Mouse (Mus musculus): ENCODE data around the gene Tnk1. TPM values are rescaled to one million over a fixed set of nuclear protein-coding genes. Genes with fewer than 3 reads are reported as not detected.

Tnk1 gene
- total RNA-seq, 2 experiments from 2014 or later = 5.9 to 8.1 TPM

DNA sequence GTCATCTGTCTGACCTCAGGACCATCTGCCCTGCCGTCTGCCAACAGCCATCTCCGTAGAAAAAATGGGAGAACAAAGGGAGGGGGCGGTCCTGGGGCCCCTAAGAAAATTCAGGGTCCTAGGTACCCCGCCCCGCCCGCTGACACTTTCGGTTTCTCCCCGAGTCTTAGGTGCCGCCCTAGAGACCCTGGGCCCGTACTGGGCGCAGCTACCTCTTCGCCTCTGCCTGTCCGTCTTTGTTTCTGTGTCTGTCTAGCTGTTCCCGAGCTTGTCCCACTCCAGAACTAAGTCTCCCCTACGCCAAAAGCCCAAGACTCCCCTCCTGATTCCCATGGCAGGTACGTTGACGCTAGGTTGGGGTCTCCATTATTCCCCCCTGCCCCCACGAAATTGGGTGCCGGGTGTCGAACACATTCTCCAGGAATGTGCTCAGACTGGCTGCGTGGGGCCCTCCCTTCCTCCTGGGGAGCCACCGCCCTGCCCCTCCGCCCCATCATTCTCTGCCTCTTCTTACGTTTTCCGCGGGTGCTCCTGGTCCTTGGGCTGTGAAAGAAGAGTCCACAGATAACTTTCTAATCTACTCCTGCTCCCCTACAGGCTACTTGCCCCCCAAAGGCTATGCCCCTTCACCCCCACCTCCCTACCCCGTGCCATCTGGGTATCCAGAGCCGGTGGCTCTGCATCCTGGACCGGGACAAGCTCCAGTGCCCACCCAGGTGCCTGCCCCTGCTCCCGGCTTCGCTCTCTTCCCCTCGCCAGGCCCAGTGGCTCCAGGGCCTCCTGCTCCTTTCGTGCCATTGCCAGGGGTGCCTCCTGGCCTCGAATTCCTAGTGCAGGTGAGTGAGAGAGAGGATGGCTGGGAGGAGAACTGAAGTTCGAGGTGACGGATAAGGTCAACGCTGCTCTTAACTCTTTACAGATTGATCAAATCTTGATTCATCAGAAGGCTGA, 11.5 kb downstream of the Tnk1 start:
- ATAC-seq (replicated peaks; ENCODE audit: low FRiP score, poor library complexity, severe bottlenecking) = peak; percentile 67

DNA sequence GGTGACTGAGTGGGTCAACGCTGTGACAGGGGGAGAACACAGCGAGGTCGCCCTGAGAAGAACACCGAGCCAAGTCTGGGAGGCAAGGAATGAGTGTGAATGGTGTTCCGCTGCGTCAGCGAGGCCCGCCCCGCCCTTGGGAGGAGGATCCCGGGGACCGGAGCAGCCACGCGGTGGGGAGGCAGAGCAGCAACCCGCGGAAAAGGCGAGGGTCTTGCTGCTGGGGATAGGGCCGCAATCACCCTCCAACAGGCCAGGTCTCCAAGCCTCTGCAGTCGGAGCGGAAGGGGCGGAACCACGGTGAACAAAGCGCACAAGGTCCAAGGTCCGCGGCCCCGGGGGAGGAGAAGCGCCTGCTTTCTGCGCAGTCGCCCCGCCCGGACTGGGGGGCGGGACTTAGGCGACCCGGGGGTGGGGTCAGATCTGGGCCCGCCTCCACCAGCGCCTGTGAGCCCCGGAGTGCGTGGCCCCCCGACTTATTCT, 12.3 kb downstream of the Tnk1 start, which contains the start of gene Plscr3:
TSS of gene Plscr3 (plus strand) at position 179 of the 483 bp plus-strand sequence.
- ATAC-seq (replicated peaks; ENCODE audit: low FRiP score, poor library complexity, severe bottlenecking) = peak; percentile 90

GRCm38 (mm10) chr11:69838714-69839104, 19.8 kb downstream of the Tnk1 start:
- ATAC-seq (replicated peaks; ENCODE audit: low FRiP score, poor library complexity, severe bottlenecking) = peak; percentile 20

GRCm38 (mm10) chr11:69837952-69838713, 20.4 kb downstream of the Tnk1 start, which contains the start of gene Tmem256:
Gene Tmem256, plus strand, starts transcription at chr11:69838514.
- peak; percentile 87 for ATAC-seq (replicated peaks; ENCODE audit: low FRiP score, poor library complexity, severe bottlenecking)

DNA sequence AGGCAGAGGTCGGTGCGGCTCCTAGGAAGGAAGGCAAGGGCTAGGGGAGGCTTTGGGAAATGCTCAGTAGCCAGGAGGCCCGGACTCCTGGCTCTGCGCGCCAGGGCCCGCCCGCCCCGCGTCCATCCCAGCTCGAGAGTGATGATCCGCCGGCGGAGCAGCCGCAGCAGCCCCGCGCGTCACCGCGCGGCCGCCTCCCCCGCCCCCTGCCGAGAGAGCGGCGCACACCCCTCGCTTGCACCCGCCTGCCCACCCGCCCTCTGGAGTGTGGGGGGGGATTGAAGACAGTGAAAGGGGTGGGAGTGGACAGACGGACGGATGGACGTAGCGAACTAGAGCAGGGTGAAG, 21.0 kb downstream of the Tnk1 start, which contains the start of gene Nlgn2:
TSS of gene Nlgn2 (minus strand) at position 181 of the 348 bp plus-strand sequence.
- ATAC-seq (replicated peaks; ENCODE audit: low FRiP score, poor library complexity, severe bottlenecking) = peak; percentile 2; the same call in 1 of the 2 replicates

DNA sequence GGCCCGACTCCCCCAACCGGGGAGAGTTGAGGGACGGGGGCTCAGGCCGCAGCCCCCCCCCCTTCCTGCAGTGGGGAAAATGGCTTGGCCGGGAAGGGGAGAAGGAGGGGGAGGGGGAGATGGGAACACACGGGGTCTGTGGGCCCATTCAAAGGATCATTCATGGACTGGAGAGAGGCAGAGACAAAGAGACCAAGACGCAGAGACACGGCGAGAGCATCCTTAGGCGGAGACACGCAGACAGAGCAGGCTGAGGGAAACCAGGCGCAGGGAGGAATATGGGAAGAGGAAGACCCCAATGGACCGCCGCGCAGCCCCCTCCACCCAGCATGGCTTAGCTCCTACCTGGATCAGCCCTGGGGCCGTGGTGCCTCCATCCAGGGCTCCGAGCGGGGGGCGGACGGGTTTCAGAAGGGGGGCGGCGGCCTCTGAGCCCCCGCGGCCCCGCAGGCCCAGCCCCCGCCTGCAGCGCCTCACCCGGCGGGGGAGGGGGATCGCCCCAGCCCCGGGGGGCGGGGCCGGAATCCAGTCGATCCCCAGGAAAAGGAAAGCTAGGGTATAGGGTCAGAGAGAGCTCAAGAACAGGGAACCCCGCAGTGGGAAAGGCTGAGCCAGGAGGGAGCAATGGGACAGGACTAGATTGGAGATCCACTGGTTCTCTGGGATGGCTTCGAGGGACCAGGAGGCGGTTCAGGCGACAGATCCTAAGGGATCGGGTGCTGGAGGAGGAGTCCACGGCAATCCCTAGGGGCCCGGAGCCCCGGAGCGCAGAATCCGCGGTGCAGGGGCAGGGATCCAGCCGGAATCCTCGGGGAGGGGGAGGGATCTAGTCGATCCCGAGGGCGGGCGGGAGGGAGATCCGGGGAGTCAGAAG, 21.6 kb downstream of the Tnk1 start:
- ATAC-seq (replicated peaks; ENCODE audit: low FRiP score, poor library complexity, severe bottlenecking) = no peak

GRCm38 (mm10) chr11:69835966-69836335, 22.6 kb downstream of the Tnk1 start:
- ATAC-seq (replicated peaks; ENCODE audit: low FRiP score, poor library complexity, severe bottlenecking) = no peak

GRCm38 (mm10) chr11:69835326-69835965, 23.1 kb downstream of the Tnk1 start:
- no peak for ATAC-seq (replicated peaks; ENCODE audit: low FRiP score, poor library complexity, severe bottlenecking)

GRCm38 (mm10) chr11:69834001-69834549, 24.5 kb downstream of the Tnk1 start:
- ATAC-seq (replicated peaks; ENCODE audit: low FRiP score, poor library complexity, severe bottlenecking) = peak; percentile 55

- ATAC-seq (replicated peaks; ENCODE audit: low FRiP score, poor library complexity, severe bottlenecking) = no peak
Observed at GRCm38 (mm10) chr11:69833554-69833953, 25.0 kb downstream of the Tnk1 start.

DNA sequence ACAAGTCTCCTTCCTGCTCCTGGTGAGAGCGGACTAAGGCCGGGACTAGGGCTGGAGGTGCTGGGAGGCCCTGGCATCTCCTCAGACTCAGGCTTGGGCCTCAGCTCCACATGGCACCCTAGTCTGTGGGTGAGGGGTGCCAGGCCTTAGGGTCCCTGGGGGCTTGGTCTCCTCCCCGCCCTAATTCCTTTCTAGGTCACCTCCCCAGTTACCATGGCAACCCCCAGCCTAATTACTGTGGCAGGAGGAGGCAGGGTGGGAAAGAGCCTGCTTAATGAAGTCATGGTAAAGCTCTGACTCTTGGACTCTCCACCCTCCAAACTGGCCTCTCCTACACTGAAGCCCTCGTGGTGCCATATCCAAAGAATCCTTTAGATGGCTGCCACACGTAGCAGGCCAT, 29.7 kb downstream of the Tnk1 start:
- ATAC-seq (replicated peaks; ENCODE audit: low FRiP score, poor library complexity, severe bottlenecking) = no peak

DNA sequence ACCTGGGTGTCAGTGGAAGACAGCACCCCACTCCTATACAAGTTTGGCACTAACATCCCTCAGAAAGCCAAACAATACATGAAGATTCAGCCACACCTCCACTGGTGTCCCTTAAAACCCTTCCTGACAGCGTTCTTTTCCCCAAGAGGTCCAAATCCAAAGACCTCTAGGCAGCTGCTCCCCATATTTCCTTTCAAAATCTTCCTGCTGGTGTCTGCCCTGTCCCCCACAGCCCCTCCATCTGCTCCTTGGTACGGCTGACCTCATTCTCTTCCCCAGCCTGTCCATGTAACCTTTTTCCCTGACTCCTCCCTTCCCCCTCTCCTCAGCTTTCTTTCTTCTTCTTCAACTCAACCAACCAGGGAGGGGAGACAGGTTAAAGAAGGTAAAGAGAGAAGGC, 35.1 kb downstream of the Tnk1 start:
- ATAC-seq (replicated peaks; ENCODE audit: low FRiP score, poor library complexity, severe bottlenecking) = no peak

DNA sequence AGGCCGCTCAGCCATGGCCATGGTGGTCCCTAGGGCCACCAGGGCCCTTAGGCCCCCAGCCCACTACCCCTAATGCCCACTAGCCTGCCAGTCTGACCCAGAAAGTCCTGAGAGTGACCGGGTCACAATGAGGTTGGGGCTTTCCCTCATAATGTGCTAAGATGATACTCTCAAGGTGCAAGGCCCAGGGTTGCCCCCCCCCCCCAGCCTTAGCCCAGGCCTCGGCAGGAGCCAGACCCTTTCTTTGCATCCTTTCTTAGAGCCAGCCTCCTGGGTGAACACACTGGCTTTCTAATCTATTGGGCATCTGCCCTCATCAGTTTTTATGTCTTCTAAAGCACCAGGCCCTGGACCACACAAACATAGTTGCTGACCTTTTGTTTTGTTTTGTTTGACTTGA, 36.5 kb downstream of the Tnk1 start, which contains the start of gene Spem1:
TSS of gene Spem1 (minus strand) at position 101 of the 400 bp plus-strand sequence.
- ATAC-seq (replicated peaks; ENCODE audit: low FRiP score, poor library complexity, severe bottlenecking) = no peak

DNA sequence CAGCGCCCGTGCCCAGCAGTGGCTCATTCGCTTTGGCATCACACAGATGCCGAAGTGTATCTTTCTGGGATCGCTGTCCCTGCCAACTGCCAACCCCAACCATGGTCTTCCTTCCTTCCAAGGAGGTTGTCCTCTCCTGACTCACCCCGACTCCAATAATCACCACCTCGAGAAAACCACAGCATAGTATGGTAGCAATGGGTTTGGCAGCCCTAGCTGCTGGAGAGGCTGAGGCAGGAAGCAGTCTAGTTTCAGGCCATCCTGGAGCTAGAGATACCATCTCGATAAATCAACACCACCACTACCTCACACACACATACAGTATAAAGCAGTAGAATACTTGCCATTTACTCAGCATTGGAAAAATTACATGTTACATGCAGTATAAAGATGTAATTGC, 39.7 kb downstream of the Tnk1 start:
- no peak for ATAC-seq (replicated peaks; ENCODE audit: low FRiP score, poor library complexity, severe bottlenecking)

GRCm38 (mm10) chr11:69818365-69818764, 40.2 kb downstream of the Tnk1 start, which contains the start of gene Spem2:
Gene Spem2, minus strand, starts transcription at chr11:69818465.
- ATAC-seq (replicated peaks; ENCODE audit: low FRiP score, poor library complexity, severe bottlenecking) = no peak

- no peak for ATAC-seq (replicated peaks; ENCODE audit: low FRiP score, poor library complexity, severe bottlenecking)
Observed at GRCm38 (mm10) chr11:69816520-69816919, 42.0 kb downstream of the Tnk1 start.

DNA sequence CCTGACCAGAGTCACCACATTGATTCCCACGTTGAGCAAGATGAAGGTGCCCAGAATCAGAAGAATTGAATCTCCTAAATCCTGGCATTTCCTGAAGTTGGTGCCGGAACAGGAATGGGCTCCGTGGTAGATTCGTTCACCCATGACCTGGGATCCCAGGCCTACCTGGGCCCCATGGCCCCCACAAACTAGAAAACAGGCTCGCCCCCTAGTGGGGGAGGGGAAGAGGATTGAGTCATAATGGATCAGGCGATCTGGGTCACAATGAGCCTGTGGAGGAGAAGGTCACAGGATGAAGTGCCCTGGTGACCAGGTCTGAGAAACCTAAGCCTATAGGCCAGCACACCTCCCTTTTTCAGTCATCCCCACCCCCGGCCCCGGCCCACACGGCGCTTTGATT, 43.4 kb downstream of the Tnk1 start, which contains the start of gene Gm39566:
TSS of gene Gm39566 (minus strand) at position 144 of the 400 bp plus-strand sequence.
- ATAC-seq (replicated peaks; ENCODE audit: low FRiP score, poor library complexity, severe bottlenecking) = no peak

GRCm38 (mm10) chr11:69810280-69810679, 48.2 kb downstream of the Tnk1 start:
- no peak for ATAC-seq (replicated peaks; ENCODE audit: low FRiP score, poor library complexity, severe bottlenecking)

GRCm38 (mm10) chr11:69807641-69808040, 50.9 kb downstream of the Tnk1 start:
- no peak for ATAC-seq (replicated peaks; ENCODE audit: low FRiP score, poor library complexity, severe bottlenecking)

Measured in erythroid progenitor cell, adult 5-6 weeks (primary cell).